Mouse (Mus musculus) spleen, adult 2 months (tissue): ENCODE data around the gene Tnip1.

Experiments
- CTCF ChIP-seq: fragments of 200-500 bp; IDR thresholded peaks from 2 replicates; pipeline ENCODE4 v1.5.1; 2011; ENCODE audit warnings: mild to moderate bottlenecking, inconsistent platforms; ENCODE audit not compliant: insufficient read depth, insufficient read length, insufficient replicate concordance; ENCODE audit errors: extremely low read depth
- POLR2A ChIP-seq: fragments of 200-500 bp; IDR thresholded peaks from 2 replicates; pipeline ENCODE4 v1.6.1; 2011; ENCODE audit warnings: low read depth, low read length, inconsistent platforms

- TF ChIP-seq POLR2A (no peak), CTCF (no peak)
These were observed 93.4 kb downstream of the Tnip1 start for GRCm38 (mm10) chr11:54869318-54869717.
